Mouse (Mus musculus): ENCODE results near the gene Unc93b1. TPM values are rescaled to one million over a fixed set of nuclear protein-coding genes. Genes with fewer than 3 reads are reported as not detected.

The Unc93b1 gene
- total RNA-seq, 2 experiments from 2014 or later, result 47.1 to 50.3 TPM

Other genes with a start within 250 kb of the Unc93b1 start
- gene Lrp5, start 248.6 kb upstream of the Unc93b1 start, total RNA-seq (2015; ENCODE audit: low replicate concordance), result 3.8 and 4.4 TPM in 2 replicates
- 2.7 and 2.8 TPM in 2 replicates for gene Lrp5, start 248.6 kb upstream of the Unc93b1 start, total RNA-seq (2017; ENCODE audit: low replicate concordance)
- gene 1810055G02Rik, start 226.9 kb upstream of the Unc93b1 start, total RNA-seq (2015; ENCODE audit: low replicate concordance), result 8.3 and 8.6 TPM in 2 replicates
- 2.5 and 4.0 TPM in 2 replicates for gene 1810055G02Rik, start 226.9 kb upstream of the Unc93b1 start, total RNA-seq (2017; ENCODE audit: low replicate concordance)
- gene Kmt5b, start 167.8 kb upstream of the Unc93b1 start, total RNA-seq (2015; ENCODE audit: low replicate concordance), result 21.3 and 35.0 TPM in 2 replicates
- gene Kmt5b, start 167.8 kb upstream of the Unc93b1 start, total RNA-seq (2017; ENCODE audit: low replicate concordance), result 40.5 and 58.8 TPM in 2 replicates
- gene Chka, start 83.4 kb upstream of the Unc93b1 start, total RNA-seq (2015; ENCODE audit: low replicate concordance), result 6.1 and 9.4 TPM in 2 replicates
- 6.2 and 7.4 TPM in 2 replicates for gene Chka, start 83.4 kb upstream of the Unc93b1 start, total RNA-seq (2017; ENCODE audit: low replicate concordance)
- 41.2 and 46.3 TPM in 2 replicates for gene Tcirg1, start 28.1 kb upstream of the Unc93b1 start, total RNA-seq (2015; ENCODE audit: low replicate concordance)
- 22.2 and 37.2 TPM in 2 replicates for gene Tcirg1, start 28.1 kb upstream of the Unc93b1 start, total RNA-seq (2017; ENCODE audit: low replicate concordance)
- 55.8 and 64.4 TPM in 2 replicates for gene Ndufs8, start 22.4 kb upstream of the Unc93b1 start, total RNA-seq (2015; ENCODE audit: low replicate concordance)
- 11.0 and 14.0 TPM in 2 replicates for gene Ndufs8, start 22.4 kb upstream of the Unc93b1 start, total RNA-seq (2017; ENCODE audit: low replicate concordance)
- gene Aldh3b1, start 5.4 kb upstream of the Unc93b1 start, total RNA-seq (2015; ENCODE audit: low replicate concordance), result 4.4 and 10.6 TPM in 2 replicates
- gene Aldh3b1, start 5.4 kb upstream of the Unc93b1 start, total RNA-seq (2017; ENCODE audit: low replicate concordance), result 10.9 and 18.4 TPM in 2 replicates
- gene Aldh3b3, start 23.5 kb downstream of the Unc93b1 start, total RNA-seq (2015; ENCODE audit: low replicate concordance), result 1.7 TPM in 1 of 2 replicates, not detected in the other
- gene Aldh3b3, start 23.5 kb downstream of the Unc93b1 start, total RNA-seq (2017; ENCODE audit: low replicate concordance), result 4.9 TPM in 1 of 2 replicates, not detected in the other
- 0.63 TPM in 1 of 2 replicates, not detected in the other for gene Aldh3b2, start 37.1 kb downstream of the Unc93b1 start, total RNA-seq (2015; ENCODE audit: low replicate concordance)
- gene Aldh3b2, start 37.1 kb downstream of the Unc93b1 start, total RNA-seq (2017; ENCODE audit: low replicate concordance), result 1.8 and 1.9 TPM in 2 replicates
- gene Acy3, start 51.4 kb downstream of the Unc93b1 start, total RNA-seq (2015; ENCODE audit: low replicate concordance), result 1.5 TPM in 1 of 2 replicates, not detected in the other
- 0.56 TPM in 1 of 2 replicates, not detected in the other for gene Acy3, start 51.4 kb downstream of the Unc93b1 start, total RNA-seq (2017; ENCODE audit: low replicate concordance)
- gene Tbx10, start 57.6 kb downstream of the Unc93b1 start, total RNA-seq (2015; ENCODE audit: low replicate concordance), result not detected in 2 replicates
- gene Tbx10, start 57.6 kb downstream of the Unc93b1 start, total RNA-seq (2017; ENCODE audit: low replicate concordance), result not detected in 2 replicates
- 2.7 TPM in 1 of 2 replicates, not detected in the other for gene Nudt8, start 65.4 kb downstream of the Unc93b1 start, total RNA-seq (2015; ENCODE audit: low replicate concordance)
- gene Nudt8, start 65.4 kb downstream of the Unc93b1 start, total RNA-seq (2017; ENCODE audit: low replicate concordance), result 2.4 and 2.5 TPM in 2 replicates
- gene Gm49405, start 65.4 kb downstream of the Unc93b1 start, total RNA-seq (2015; ENCODE audit: low replicate concordance), result 0.58 TPM in 1 of 2 replicates, not detected in the other
- 0.42 TPM in 1 of 2 replicates, not detected in the other for gene Gm49405, start 65.4 kb downstream of the Unc93b1 start, total RNA-seq (2017; ENCODE audit: low replicate concordance)
- gene Doc2g, start 68.1 kb downstream of the Unc93b1 start, total RNA-seq (2015; ENCODE audit: low replicate concordance), result 0.38 TPM in 1 of 2 replicates, not detected in the other
- not detected in 2 replicates for gene Doc2g, start 68.1 kb downstream of the Unc93b1 start, total RNA-seq (2017; ENCODE audit: low replicate concordance)
- gene Ndufv1, start 77.6 kb downstream of the Unc93b1 start, total RNA-seq (2015; ENCODE audit: low replicate concordance), result 57.8 and 76.5 TPM in 2 replicates
- gene Ndufv1, start 77.6 kb downstream of the Unc93b1 start, total RNA-seq (2017; ENCODE audit: low replicate concordance), result 60.4 and 63.3 TPM in 2 replicates
- gene Gstp1, start 102.8 kb downstream of the Unc93b1 start, total RNA-seq (2015; ENCODE audit: low replicate concordance), result 79.2 and 134 TPM in 2 replicates
- 15.5 and 40.6 TPM in 2 replicates for gene Gstp1, start 102.8 kb downstream of the Unc93b1 start, total RNA-seq (2017; ENCODE audit: low replicate concordance)
- not detected in 2 replicates for gene Gstp2, start 110.8 kb downstream of the Unc93b1 start, total RNA-seq (2015; ENCODE audit: low replicate concordance)
- 1.4 and 2.1 TPM in 2 replicates for gene Gstp2, start 110.8 kb downstream of the Unc93b1 start, total RNA-seq (2017; ENCODE audit: low replicate concordance)
- gene Gstp3, start 124.4 kb downstream of the Unc93b1 start, total RNA-seq (2015; ENCODE audit: low replicate concordance), result 4.2 and 30.2 TPM in 2 replicates
- 8.4 and 11.1 TPM in 2 replicates for gene Gstp3, start 124.4 kb downstream of the Unc93b1 start, total RNA-seq (2017; ENCODE audit: low replicate concordance)
- gene Cabp2, start 146.4 kb downstream of the Unc93b1 start, total RNA-seq (2015; ENCODE audit: low replicate concordance), result not detected in 2 replicates
- not detected in 2 replicates for gene Cabp2, start 146.4 kb downstream of the Unc93b1 start, total RNA-seq (2017; ENCODE audit: low replicate concordance)
- gene Cdk2ap2, start 162.0 kb downstream of the Unc93b1 start, total RNA-seq (2015; ENCODE audit: low replicate concordance), result 51.9 and 92.4 TPM in 2 replicates
- gene Cdk2ap2, start 162.0 kb downstream of the Unc93b1 start, total RNA-seq (2017; ENCODE audit: low replicate concordance), result 11.8 and 18.7 TPM in 2 replicates
- 20.1 and 32.7 TPM in 2 replicates for gene Pitpnm1, start 164.8 kb downstream of the Unc93b1 start, total RNA-seq (2015; ENCODE audit: low replicate concordance)
- gene Pitpnm1, start 164.8 kb downstream of the Unc93b1 start, total RNA-seq (2017; ENCODE audit: low replicate concordance), result 17.0 and 19.7 TPM in 2 replicates
- gene Aip, start 190.7 kb downstream of the Unc93b1 start, total RNA-seq (2015; ENCODE audit: low replicate concordance), result 35.7 and 52.1 TPM in 2 replicates
- gene Aip, start 190.7 kb downstream of the Unc93b1 start, total RNA-seq (2017; ENCODE audit: low replicate concordance), result 20.9 and 49.9 TPM in 2 replicates
- not detected in 2 replicates for gene Gpr152, start 204.6 kb downstream of the Unc93b1 start, total RNA-seq (2015; ENCODE audit: low replicate concordance)
- gene Gpr152, start 204.6 kb downstream of the Unc93b1 start, total RNA-seq (2017; ENCODE audit: low replicate concordance), result not detected in 2 replicates
- gene Cabp4, start 208.8 kb downstream of the Unc93b1 start, total RNA-seq (2015; ENCODE audit: low replicate concordance), result not detected in 2 replicates
- 0.43 TPM in 1 of 2 replicates, not detected in the other for gene Cabp4, start 208.8 kb downstream of the Unc93b1 start, total RNA-seq (2017; ENCODE audit: low replicate concordance)
- 55.8 and 69.6 TPM in 2 replicates for gene Coro1b, start 213.4 kb downstream of the Unc93b1 start, total RNA-seq (2015; ENCODE audit: low replicate concordance)
- gene Coro1b, start 213.4 kb downstream of the Unc93b1 start, total RNA-seq (2017; ENCODE audit: low replicate concordance), result 19.1 and 22.6 TPM in 2 replicates
- gene Ptprcap, start 218.4 kb downstream of the Unc93b1 start, total RNA-seq (2015; ENCODE audit: low replicate concordance), result 22.9 and 36.6 TPM in 2 replicates
- gene Ptprcap, start 218.4 kb downstream of the Unc93b1 start, total RNA-seq (2017; ENCODE audit: low replicate concordance), result 7.7 and 8.3 TPM in 2 replicates
- gene Rps6kb2, start 228.2 kb downstream of the Unc93b1 start, total RNA-seq (2015; ENCODE audit: low replicate concordance), result 7.1 and 25.3 TPM in 2 replicates
- 23.9 and 27.2 TPM in 2 replicates for gene Rps6kb2, start 228.2 kb downstream of the Unc93b1 start, total RNA-seq (2017; ENCODE audit: low replicate concordance)
- 0.84 and 6.5 TPM in 2 replicates for gene Carns1, start 240.3 kb downstream of the Unc93b1 start, total RNA-seq (2015; ENCODE audit: low replicate concordance)
- 0.60 and 0.70 TPM in 2 replicates for gene Carns1, start 240.3 kb downstream of the Unc93b1 start, total RNA-seq (2017; ENCODE audit: low replicate concordance)

All from erythroblast, adult 5-6 weeks (primary cell).